Mouse (Mus musculus): ENCODE data around the gene Sprr2f. TPM values are rescaled to one million over a fixed set of nuclear protein-coding genes. Genes with fewer than 3 reads are reported as not detected.

Sprr2f gene
- polyA plus RNA-seq (2016; fragmentation: Nextera tagmentation; extraction: Ambion mirVana) = not detected in 2 replicates

GRCm38 (mm10) chr3:92364887-92365286 lies at the start of gene Sprr2f:
TSS of gene Sprr2f (plus strand) at chr3:92365187.
- Histone ChIP-seq H3K9me3 (no peaks in the 10 kb centered on the region), H3K4me2 (replicated peaks) (no peak within 1 kb of the TSS), H3K27ac (no peak within 1 kb of the TSS), H3K4me1 (no peaks in the 10 kb centered on the region), H3K27me3 (no peaks in the 10 kb centered on the region), H3K9ac (no peak within 1 kb of the TSS), H3K36me3 (no peaks in the 10 kb centered on the region), H3K4me3 (no peak within 1 kb of the TSS)
- no peak for ATAC-seq (ENCODE audit: insufficient number of reproducible peaks, insufficient read depth, low FRiP score, low TSS enrichment)
- 60% methylated on average over 3 of the region's 3 CpGs for WGBS

GRCm38 (mm10) chr3:92316320-92316719 lies 48.7 kb upstream of the Sprr2f start, which contains the start of gene Sprr2b:
TSS of gene Sprr2b (plus strand) at chr3:92316620.
- Histone ChIP-seq H3K4me2 (replicated peaks) (no peak within 1 kb of the TSS), H3K4me3 (no peak within 1 kb of the TSS), H3K36me3 (no peaks in the 10 kb centered on the region), H3K27me3 (no peaks in the 10 kb centered on the region), H3K4me1 (no peaks in the 10 kb centered on the region), H3K27ac (no peak within 1 kb of the TSS), H3K9ac (no peak within 1 kb of the TSS), H3K9me3 (no peaks in the 10 kb centered on the region)
- ATAC-seq (ENCODE audit: insufficient number of reproducible peaks, insufficient read depth, low FRiP score, low TSS enrichment) = no peak
- WGBS = 76% methylated on average over 2 of the region's 2 CpGs

GRCm38 (mm10) chr3:92317384-92317783 lies 47.6 kb upstream of the Sprr2f start:
- H3K27me3 ChIP-seq = no peaks in the 10 kb centered on the region
- 61% methylated on average over 2 of the region's 2 CpGs for WGBS
- H3K9me3 ChIP-seq = no peaks in the 10 kb centered on the region
- H3K4me2 ChIP-seq (replicated peaks) = no peak overlapping the region
- no peak overlapping the region for H3K27ac ChIP-seq
- no peak for ATAC-seq (ENCODE audit: insufficient number of reproducible peaks, insufficient read depth, low FRiP score, low TSS enrichment)
- no peak overlapping the region for H3K4me3 ChIP-seq
- H3K36me3 ChIP-seq = no peaks in the 10 kb centered on the region
- H3K9ac ChIP-seq = no peak overlapping the region
- no peaks in the 10 kb centered on the region for H3K4me1 ChIP-seq

- Histone ChIP-seq H3K4me2 (replicated peaks) (no peak overlapping the region), H3K36me3 (no peaks in the 10 kb centered on the region), H3K4me3 (no peak overlapping the region), H3K9me3 (no peaks in the 10 kb centered on the region), H3K27ac (no peak overlapping the region), H3K27me3 (no peaks in the 10 kb centered on the region), H3K9ac (no peak overlapping the region), H3K4me1 (no peaks in the 10 kb centered on the region)
- ATAC-seq (ENCODE audit: insufficient number of reproducible peaks, insufficient read depth, low FRiP score, low TSS enrichment) = no peak
- WGBS = 83% methylated on average over 1 of the region's 1 CpGs
Measured at GRCm38 (mm10) chr3:92336278-92336677, 28.7 kb upstream of the Sprr2f start.

- H3K9me3 ChIP-seq = no peaks in the 10 kb centered on the region
- H3K4me3 ChIP-seq = no peak within 1 kb of the TSS
- no peak within 1 kb of the TSS for H3K9ac ChIP-seq
- no peak within 1 kb of the TSS for H3K4me2 ChIP-seq (replicated peaks)
- H3K36me3 ChIP-seq = no peaks in the 10 kb centered on the region
- no peaks in the 10 kb centered on the region for H3K4me1 ChIP-seq
- 88% methylated on average over 5 of the region's 5 CpGs for WGBS
- H3K27ac ChIP-seq = no peak within 1 kb of the TSS
- H3K27me3 ChIP-seq = no peaks in the 10 kb centered on the region
- no peak for ATAC-seq (ENCODE audit: insufficient number of reproducible peaks, insufficient read depth, low FRiP score, low TSS enrichment)
Measured at GRCm38 (mm10) chr3:92338840-92339239, 26.1 kb upstream of the Sprr2f start, which contains the start of gene Sprr2d. TSS of gene Sprr2d (plus strand) at chr3:92339140.

- Histone ChIP-seq H3K9ac (no peak within 1 kb of the TSS), H3K27me3 (no peaks in the 10 kb centered on the region), H3K27ac (no peak within 1 kb of the TSS), H3K4me3 (no peak within 1 kb of the TSS), H3K4me1 (no peaks in the 10 kb centered on the region), H3K9me3 (no peaks in the 10 kb centered on the region), H3K36me3 (no peaks in the 10 kb centered on the region), H3K4me2 (replicated peaks) (no peak within 1 kb of the TSS)
- 82% methylated on average over 2 of the region's 2 CpGs for WGBS
- ATAC-seq (ENCODE audit: insufficient number of reproducible peaks, insufficient read depth, low FRiP score, low TSS enrichment) = no peak
Measured at GRCm38 (mm10) chr3:92351843-92352242, 13.1 kb upstream of the Sprr2f start, which contains the start of gene Sprr2e. TSS of gene Sprr2e (plus strand) at chr3:92352143.

- H3K4me1 ChIP-seq = no peaks in the 10 kb centered on the region
- H3K4me3 ChIP-seq = no peak overlapping the region
- no peaks in the 10 kb centered on the region for H3K27me3 ChIP-seq
- no peak overlapping the region for H3K9ac ChIP-seq
- H3K4me2 ChIP-seq (replicated peaks) = no peak overlapping the region
- no peaks in the 10 kb centered on the region for H3K36me3 ChIP-seq
- no peak for ATAC-seq (ENCODE audit: insufficient number of reproducible peaks, insufficient read depth, low FRiP score, low TSS enrichment)
- no peak overlapping the region for H3K27ac ChIP-seq
- no peaks in the 10 kb centered on the region for H3K9me3 ChIP-seq
Measured at GRCm38 (mm10) chr3:92361619-92362018, 3.4 kb upstream of the Sprr2f start.

- Histone ChIP-seq H3K9me3 (no peaks in the 10 kb centered on the region), H3K4me1 (no peaks in the 10 kb centered on the region), H3K36me3 (no peaks in the 10 kb centered on the region), H3K27me3 (no peaks in the 10 kb centered on the region), H3K9ac (no peak overlapping the region), H3K27ac (no peak overlapping the region), H3K4me2 (replicated peaks) (no peak overlapping the region), H3K4me3 (no peak overlapping the region)
- 69% methylated on average over 2 of the region's 2 CpGs for WGBS
- ATAC-seq (ENCODE audit: insufficient number of reproducible peaks, insufficient read depth, low FRiP score, low TSS enrichment) = no peak
Measured at GRCm38 (mm10) chr3:92373613-92374012, 8.6 kb downstream of the Sprr2f start.

GRCm38 (mm10) chr3:92385385-92385784 lies 20.4 kb downstream of the Sprr2f start, which contains the start of gene Sprr2h:
TSS of gene Sprr2h (plus strand) at chr3:92385685.
- no peak within 1 kb of the TSS for H3K4me3 ChIP-seq
- no peak for ATAC-seq (ENCODE audit: insufficient number of reproducible peaks, insufficient read depth, low FRiP score, low TSS enrichment)
- no peaks in the 10 kb centered on the region for H3K27me3 ChIP-seq
- 83% methylated on average over 1 of the region's 1 CpGs for WGBS
- H3K36me3 ChIP-seq = no peaks in the 10 kb centered on the region
- no peak within 1 kb of the TSS for H3K27ac ChIP-seq
- no peaks in the 10 kb centered on the region for H3K4me1 ChIP-seq
- no peak within 1 kb of the TSS for H3K9ac ChIP-seq
- no peaks in the 10 kb centered on the region for H3K9me3 ChIP-seq
- H3K4me2 ChIP-seq (replicated peaks) = no peak within 1 kb of the TSS

- ATAC-seq (ENCODE audit: insufficient number of reproducible peaks, insufficient read depth, low FRiP score, low TSS enrichment) = no peak
- no peak overlapping the region for H3K9ac ChIP-seq
- no peaks in the 10 kb centered on the region for H3K4me1 ChIP-seq
- H3K27me3 ChIP-seq = no peaks in the 10 kb centered on the region
- no peaks in the 10 kb centered on the region for H3K36me3 ChIP-seq
- 60% methylated on average over 1 of the region's 1 CpGs for whole genome bisulfite sequencing
- no peak overlapping the region for H3K4me3 ChIP-seq
- no peak overlapping the region for H3K4me2 ChIP-seq (replicated peaks)
- no peak overlapping the region for H3K27ac ChIP-seq
- no peaks in the 10 kb centered on the region for H3K9me3 ChIP-seq
Measured at GRCm38 (mm10) chr3:92394301-92394700, 29.3 kb downstream of the Sprr2f start.

GRCm38 (mm10) chr3:92407691-92408090 lies 42.7 kb downstream of the Sprr2f start, which contains the start of gene Sprr2i:
TSS of gene Sprr2i (plus strand) at chr3:92407991.
- no peaks in the 10 kb centered on the region for H3K27me3 ChIP-seq
- H3K4me1 ChIP-seq = no peaks in the 10 kb centered on the region
- H3K9ac ChIP-seq = no peak within 1 kb of the TSS
- H3K9me3 ChIP-seq = no peaks in the 10 kb centered on the region
- 93% methylated on average over 2 of the region's 2 CpGs for WGBS
- no peak for ATAC-seq (ENCODE audit: insufficient number of reproducible peaks, insufficient read depth, low FRiP score, low TSS enrichment)
- no peaks in the 10 kb centered on the region for H3K36me3 ChIP-seq
- H3K4me3 ChIP-seq = no peak within 1 kb of the TSS
- H3K27ac ChIP-seq = no peak within 1 kb of the TSS
- H3K4me2 ChIP-seq (replicated peaks) = no peak within 1 kb of the TSS
